Comparison of ENCODE assay signal across 14 mouse cellular contexts in the genomic region with DNA sequence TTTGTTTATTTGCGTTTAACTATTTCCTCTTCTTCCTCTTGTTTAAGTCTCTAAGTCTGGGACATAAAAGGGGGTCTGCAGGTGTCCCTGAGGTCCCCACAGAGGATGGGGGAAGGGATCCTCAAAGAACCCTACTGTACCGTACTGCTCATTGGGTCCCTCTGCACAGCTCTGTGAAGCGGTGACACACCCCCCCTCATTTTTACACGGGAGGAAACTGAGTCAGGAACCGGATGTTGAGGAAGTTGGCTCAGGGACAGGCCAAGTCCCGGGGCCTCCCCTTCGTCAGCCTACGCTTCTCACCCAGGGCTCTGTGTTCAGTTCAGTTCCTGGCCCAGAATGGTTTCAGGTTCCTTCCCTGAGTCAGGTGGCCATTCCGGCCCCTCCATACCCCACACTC. TPM values are rescaled to one million over a fixed set of nuclear protein-coding genes. Genes with fewer than 3 reads are reported as not detected.
DNase-seq lines count a peak whose midpoint lies in the region; ATAC-seq lines count a peak whose summit lies in the region.
"Had no signal": no experiment of that assay in that cellular context is flagged by ENCODE, and none has a peak within 500 bp of the region (broad histone marks: within the 10 kb centered on the region; RNA-seq: fewer than 3 reads in every experiment).

No protein-coding gene starts in this region.

- H3K27me3 ChIP-seq in heart, embryonic 15.5 days, result no peaks in the 10 kb centered on the region
- no peaks in the 10 kb centered on the region for H3K27me3 ChIP-seq in heart, embryonic 11.5 days (ENCODE audit: control insufficient read depth, insufficient read depth, low read length)
- H3K27me3 ChIP-seq in embryonic facial prominence, embryonic 10.5 days (replicated peaks; ENCODE audit: low read depth, poor library complexity, severe bottlenecking), result no peaks in the 10 kb centered on the region
- no peaks in the 10 kb centered on the region for H3K27me3 ChIP-seq in stomach, embryonic 14.5 days (ENCODE audit: control insufficient read depth, insufficient read depth, low read length)
- H3K27me3 ChIP-seq in midbrain, embryonic 13.5 days, result no peaks in the 10 kb centered on the region

- DNase-seq in CD4-positive, CD25-positive, alpha-beta regulatory T cell, adult 2 months (ENCODE audit: low read depth, low spot score), result peak; percentile 39
- no peak for DNase-seq in embryonic facial prominence, embryonic 10.5 days (ENCODE audit: low spot score)
- DNase-seq in adrenal gland, adult 2 months, result no peak
- DNase-seq: adrenal gland, postnatal 10 days; cerebellum, adult 11 months; liver, postnatal 0 days; right cerebral cortex, adult 18-20 months had no signal

- peak overlapping the region; percentile 59 for H3K27ac ChIP-seq in heart, embryonic 15.5 days
- H3K27ac ChIP-seq in heart, embryonic 11.5 days (ENCODE audit: low read depth, low read length), result no peak overlapping the region
- H3K27ac ChIP-seq in embryonic facial prominence, embryonic 10.5 days (replicated peaks), result 0 out of 2 replicates have a peak overlapping the region, but pooled peaks have one; percentile 36
- peak overlapping the region; percentile 27 for H3K27ac ChIP-seq in stomach, embryonic 14.5 days (ENCODE audit: low read length)
- no peak overlapping the region for H3K27ac ChIP-seq in midbrain, embryonic 13.5 days
- H3K27ac ChIP-seq: hindbrain, embryonic 14.5 days had no signal

- no peaks in the 10 kb centered on the region for H3K9me3 ChIP-seq in heart, embryonic 15.5 days (replicated peaks)
- no peaks in the 10 kb centered on the region for H3K9me3 ChIP-seq in heart, embryonic 11.5 days (replicated peaks; ENCODE audit: control insufficient read depth, low read length)
- no peaks in the 10 kb centered on the region for H3K9me3 ChIP-seq in embryonic facial prominence, embryonic 10.5 days
- H3K9me3 ChIP-seq in stomach, embryonic 14.5 days (ENCODE audit: control insufficient read depth, low read depth, low read length), result no peaks in the 10 kb centered on the region
- no peaks in the 10 kb centered on the region for H3K9me3 ChIP-seq in midbrain, embryonic 13.5 days

- no peak overlapping the region for H3K9ac ChIP-seq in heart, embryonic 15.5 days
- H3K9ac ChIP-seq in heart, embryonic 11.5 days (ENCODE audit: low read depth, low read length), result no peak overlapping the region
- no peak overlapping the region for H3K9ac ChIP-seq in stomach, embryonic 14.5 days (replicated peaks; ENCODE audit: low read depth, low read length)
- no peak overlapping the region for H3K9ac ChIP-seq in midbrain, embryonic 13.5 days (replicated peaks)
- H3K9ac ChIP-seq: hindbrain, embryonic 14.5 days; liver, postnatal 0 days had no signal

- peaks cover 22% of the 10 kb centered on the region for H3K4me1 ChIP-seq in heart, embryonic 15.5 days (replicated peaks)
- H3K4me1 ChIP-seq in heart, embryonic 11.5 days (ENCODE audit: control insufficient read depth, insufficient read depth, low read length), result peaks cover 20% of the 10 kb centered on the region
- peaks cover 37% of the 10 kb centered on the region for H3K4me1 ChIP-seq in embryonic facial prominence, embryonic 10.5 days
- no peaks in the 10 kb centered on the region; the same call in 1 of the 2 replicates for H3K4me1 ChIP-seq in stomach, embryonic 14.5 days (ENCODE audit: control insufficient read depth, insufficient read depth, low read length)
- H3K4me1 ChIP-seq in midbrain, embryonic 13.5 days (replicated peaks), result peaks cover 7% of the 10 kb centered on the region; the same call in 1 of the 2 replicates

- WGBS in heart, embryonic 15.5 days, result 58% methylated on average over 9 of the region's 9 CpGs
- 70% methylated on average over 9 of the region's 9 CpGs for WGBS in heart, embryonic 11.5 days (ENCODE audit: insufficient replicate concordance)
- WGBS in embryonic facial prominence, embryonic 10.5 days, result 85% methylated on average over 9 of the region's 9 CpGs
- 75% methylated on average over 9 of the region's 9 CpGs for WGBS in stomach, embryonic 14.5 days
- 85% methylated on average over 9 of the region's 9 CpGs for WGBS in midbrain, embryonic 13.5 days

- 0 out of 2 replicates have a peak, but pooled peaks have one; percentile 11 for ATAC-seq in heart, embryonic 15.5 days (replicated peaks; ENCODE audit: insufficient number of reproducible peaks, insufficient read depth, low FRiP score, low read depth)
- ATAC-seq in heart, embryonic 11.5 days (replicated peaks; ENCODE audit: insufficient number of reproducible peaks, low FRiP score, low TSS enrichment), result no peak
- no peak for ATAC-seq in stomach, embryonic 14.5 days (ENCODE audit: insufficient number of reproducible peaks, insufficient read depth, low FRiP score, low read depth)
- no peak for ATAC-seq in megakaryocyte progenitor cell, adult 5-6 weeks (replicated peaks; ENCODE audit: poor library complexity)
- ATAC-seq in midbrain, embryonic 13.5 days, result no peak
- ATAC-seq: liver, postnatal 0 days; midbrain, embryonic 16.5 days had no signal

- H3K36me3 ChIP-seq in heart, embryonic 15.5 days, result no peaks in the 10 kb centered on the region
- no peaks in the 10 kb centered on the region for H3K36me3 ChIP-seq in heart, embryonic 11.5 days (ENCODE audit: control insufficient read depth, insufficient read depth, low read length)
- no peaks in the 10 kb centered on the region for H3K36me3 ChIP-seq in embryonic facial prominence, embryonic 10.5 days (replicated peaks)
- no peaks in the 10 kb centered on the region for H3K36me3 ChIP-seq in stomach, embryonic 14.5 days (ENCODE audit: control insufficient read depth, insufficient read depth, low read length)
- H3K36me3 ChIP-seq in midbrain, embryonic 13.5 days, result no peaks in the 10 kb centered on the region

- H3K4me2 ChIP-seq in heart, embryonic 15.5 days, result no peak overlapping the region
- H3K4me2 ChIP-seq in heart, embryonic 11.5 days, result no peak overlapping the region
- no peak overlapping the region for H3K4me2 ChIP-seq in stomach, embryonic 14.5 days (replicated peaks; ENCODE audit: low read depth, low read length)
- no peak overlapping the region for H3K4me2 ChIP-seq in midbrain, embryonic 13.5 days (replicated peaks)
- H3K4me2 ChIP-seq: hindbrain, embryonic 14.5 days had no signal

- H3K4me3 ChIP-seq in heart, embryonic 15.5 days, result no peak overlapping the region
- H3K4me3 ChIP-seq in heart, embryonic 11.5 days (ENCODE audit: low read depth, low read length), result no peak overlapping the region
- no peak overlapping the region for H3K4me3 ChIP-seq in embryonic facial prominence, embryonic 10.5 days
- no peak overlapping the region for H3K4me3 ChIP-seq in stomach, embryonic 14.5 days (ENCODE audit: low read depth, low read length)
- no peak overlapping the region for H3K4me3 ChIP-seq in midbrain, embryonic 13.5 days (replicated peaks)

RNA-seq across cellular contexts. Expression of a gene that starts 37.0 kb away (rescaled TPM):
- 3.7 and 4.0 TPM in 2 replicates for polyA plus RNA-seq in heart, embryonic 15.5 days (2015; fragmentation: Nextera tagmentation; extraction: Ambion mirVana)
- polyA plus RNA-seq in heart, embryonic 11.5 days (2014; fragmentation: Nextera tagmentation; extraction: Ambion mirVana), result 1.3 and 2.0 TPM in 2 replicates
- 1.4 and 1.6 TPM in 2 replicates for polyA plus RNA-seq in embryonic facial prominence, embryonic 10.5 days (2016; fragmentation: Nextera tagmentation; extraction: Ambion mirVana)
- polyA plus RNA-seq in stomach, embryonic 14.5 days (2014; fragmentation: Nextera tagmentation; extraction: Ambion mirVana), result 5.0 and 6.2 TPM in 2 replicates
- total RNA-seq in megakaryocyte progenitor cell, adult 5-6 weeks (2015), result not detected in 2 replicates
- 0.17 TPM in 1 of 2 replicates, not detected in the other for total RNA-seq in megakaryocyte progenitor cell, adult 5-6 weeks (2017)
- 10 to 100 TPM; 30.3 to 54.0 TPM for total RNA-seq in adrenal gland, adult 2 months (2021)
- polyA plus RNA-seq in adrenal gland, adult 2 months (2012; rRNA removed), result 63.3 and 63.8 TPM in 2 replicates
- 2.1 and 2.3 TPM in 2 replicates for polyA plus RNA-seq in midbrain, embryonic 13.5 days (2015; fragmentation: Nextera tagmentation; extraction: Ambion mirVana)

RNA-seq across cellular contexts. Expression of a gene that starts 39.4 kb away (rescaled TPM):
- 38.0 and 42.9 TPM in 2 replicates for polyA plus RNA-seq in heart, embryonic 15.5 days (2015; fragmentation: Nextera tagmentation; extraction: Ambion mirVana)
- polyA plus RNA-seq in heart, embryonic 11.5 days (2014; fragmentation: Nextera tagmentation; extraction: Ambion mirVana), result 15.2 and 20.7 TPM in 2 replicates
- polyA plus RNA-seq in embryonic facial prominence, embryonic 10.5 days (2016; fragmentation: Nextera tagmentation; extraction: Ambion mirVana), result 5.9 and 7.0 TPM in 2 replicates
- 32.3 and 38.8 TPM in 2 replicates for polyA plus RNA-seq in stomach, embryonic 14.5 days (2014; fragmentation: Nextera tagmentation; extraction: Ambion mirVana)
- 2.1 and 3.6 TPM in 2 replicates for total RNA-seq in megakaryocyte progenitor cell, adult 5-6 weeks (2015)
- total RNA-seq in megakaryocyte progenitor cell, adult 5-6 weeks (2017), result 1.5 and 1.8 TPM in 2 replicates
- total RNA-seq in adrenal gland, adult 2 months (2021), result 10 to 100 TPM; 24.4 to 47.8 TPM
- polyA plus RNA-seq in adrenal gland, adult 2 months (2012; rRNA removed), result 86.9 and 119 TPM in 2 replicates
- 20.6 and 26.2 TPM in 2 replicates for polyA plus RNA-seq in midbrain, embryonic 13.5 days (2015; fragmentation: Nextera tagmentation; extraction: Ambion mirVana)

RNA-seq across cellular contexts. Expression of a gene that starts 39.9 kb away (rescaled TPM):
- polyA plus RNA-seq in heart, embryonic 15.5 days (2015; fragmentation: Nextera tagmentation; extraction: Ambion mirVana), result 565 and 609 TPM in 2 replicates
- 861 and 879 TPM in 2 replicates for polyA plus RNA-seq in heart, embryonic 11.5 days (2014; fragmentation: Nextera tagmentation; extraction: Ambion mirVana)
- polyA plus RNA-seq in embryonic facial prominence, embryonic 10.5 days (2016; fragmentation: Nextera tagmentation; extraction: Ambion mirVana), result 1,034 and 1,049 TPM in 2 replicates
- 1,379 and 1,439 TPM in 2 replicates for polyA plus RNA-seq in stomach, embryonic 14.5 days (2014; fragmentation: Nextera tagmentation; extraction: Ambion mirVana)
- 2,120 and 2,179 TPM in 2 replicates for total RNA-seq in megakaryocyte progenitor cell, adult 5-6 weeks (2015)
- total RNA-seq in megakaryocyte progenitor cell, adult 5-6 weeks (2017), result 3,037 and 3,138 TPM in 2 replicates
- 100 to 1,000 TPM; 376 to 618 TPM for total RNA-seq in adrenal gland, adult 2 months (2021)
- polyA plus RNA-seq in adrenal gland, adult 2 months (2012; rRNA removed), result 500 and 520 TPM in 2 replicates
- polyA plus RNA-seq in midbrain, embryonic 13.5 days (2015; fragmentation: Nextera tagmentation; extraction: Ambion mirVana), result 608 and 612 TPM in 2 replicates

Comparison
In these comparisons a context has a peak if more than half of its experiments do, and no peak if none do; other contexts are left out.
1. H3K27ac ChIP-seq: peak in heart, embryonic 15.5 days (single experiment), embryonic facial prominence, embryonic 10.5 days (single experiment) and stomach, embryonic 14.5 days (single experiment); none in heart, embryonic 11.5 days (single experiment) and midbrain, embryonic 13.5 days (single experiment).